Mouse (Mus musculus) midbrain, postnatal 0 days (tissue): ENCODE data around the gene Ocm. TPM values are rescaled to one million over a fixed set of nuclear protein-coding genes. Genes with fewer than 3 reads are reported as not detected.
"Not testable (repeated sequence)": the region's sequence is repeated elsewhere in the genome, so short reads cannot be mapped to it uniquely, and the experiment has no call there.

Source experiments
- ATAC-seq: fragments of 200-750 bp; cut with Nextera tagmentation; 2 replicates; pipeline ENCODE4 v1.8.0; 2017; ENCODE audit warnings: moderate number of reproducible peaks, mild to moderate bottlenecking, moderate TSS enrichment, moderate library complexity; ENCODE audit not compliant: low FRiP score
- DNase-seq: peaks from one replicate; pipeline ENCODE4 v3.0.0-alpha.2; 2015; ENCODE audit warnings: low spot score
- H3K27ac ChIP-seq: fragments of 300-500 bp; sonication (generic); 2 replicates; pipeline ENCODE4 v1.5.1; 2014; ENCODE audit warnings: low read depth, mild to moderate bottlenecking, low read length, mixed read lengths
- H3K27me3 ChIP-seq: fragments of 300-500 bp; sonication (generic); 2 replicates; pipeline ENCODE4 v1.6.1; 2014; ENCODE audit warnings: low read length, control low read depth, mixed read lengths; ENCODE audit not compliant: insufficient read depth
- H3K36me3 ChIP-seq: fragments of 300-500 bp; sonication (generic); 2 replicates; pipeline ENCODE4 v1.6.1; 2014; ENCODE audit warnings: low read length, control low read depth, mixed read lengths; ENCODE audit not compliant: insufficient read depth
- H3K4me1 ChIP-seq: fragments of 300-500 bp; sonication (generic); 2 replicates; pipeline ENCODE4 v1.6.1; 2014; ENCODE audit warnings: mild to moderate bottlenecking, control low read depth, antibody characterized with exemption, low read length, mixed read lengths; ENCODE audit not compliant: insufficient read depth
- H3K4me2 ChIP-seq: fragments of 300-500 bp; sonication (generic); 2 replicates; pipeline ENCODE4 v1.6.1; 2014; ENCODE audit warnings: low read depth, mild to moderate bottlenecking, low read length, mixed read lengths; ENCODE audit not compliant: poor library complexity, severe bottlenecking
- H3K4me3 ChIP-seq: fragments of 300-500 bp; sonication (generic); 2 replicates; pipeline ENCODE4 v1.5.1; 2014; ENCODE audit warnings: low read depth, mild to moderate bottlenecking, low read length, moderate library complexity
- H3K9ac ChIP-seq: fragments of 300-500 bp; sonication (generic); replicated peaks from 2 replicates; pipeline ENCODE4 v1.6.1; 2014; ENCODE audit warnings: mild to moderate bottlenecking, low read length, moderate library complexity, mixed read lengths; ENCODE audit not compliant: poor library complexity, severe bottlenecking
- H3K9me3 ChIP-seq: fragments of 300-500 bp; sonication (generic); 2 replicates; pipeline ENCODE4 v1.6.1; 2016; ENCODE audit warnings: low read length, control low read depth
- CTCF ChIP-seq: IDR thresholded peaks from 2 replicates; pipeline ENCODE4 v1.5.1; 2016; ENCODE audit warnings: antibody characterized with exemption, mild to moderate bottlenecking
- WGBS: fragments of 180-500 bp; shearing (Covaris S2); extraction: QIAGEN DNeasy Blood & Tissue Kit; methylation state at CpG from one replicate; pipeline ENCODE4 v1.1.7; 2014; 5-methylcytosine and 5-hydroxymethylcytosine counted together
- polyA plus RNA-seq: library from polyadenylated mRNA; unstranded; fragments of >200 nt; fragmentation: Nextera tagmentation; extraction: Ambion mirVana; gene quantifications from 2 replicates; pipeline ENCODE4 v1.2.1, GENCODE M21; 2015
- total RNA-seq: library from RNA; depleted of rRNA; stranded (reverse); fragments of >200 nt; gene quantifications from 2 replicates; pipeline ENCODE4 v1.2.3, GENCODE M21; 2014

The Ocm gene
- total and polyA plus RNA-seq, 2 experiments from 2014 or later, result 0.25 TPM; not detected in 1

DNA sequence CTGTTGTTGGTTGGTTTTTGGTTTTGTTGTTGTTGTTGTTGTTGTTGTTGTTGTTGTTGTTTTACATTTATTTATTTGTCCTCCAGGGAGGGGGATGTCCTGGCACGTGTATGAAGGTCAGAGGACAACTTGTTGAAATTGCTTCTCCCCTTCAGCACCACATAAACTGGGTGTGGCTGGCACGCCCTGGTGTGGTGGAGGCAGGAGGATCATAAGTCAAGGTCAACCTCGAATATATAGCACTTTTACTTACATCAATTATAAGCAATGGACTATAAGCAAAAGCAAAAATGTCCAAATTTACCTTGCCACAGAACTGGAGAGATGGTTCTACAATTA is 11.2 kb downstream of the Ocm start:
- H3K9ac ChIP-seq, result no peak overlapping the region
- H3K4me1 ChIP-seq, result no peaks in the 10 kb centered on the region
- peak overlapping the region; percentile 82; the same call in 1 of the 2 replicates for H3K4me3 ChIP-seq
- H3K36me3 ChIP-seq, result peaks cover 18% of the 10 kb centered on the region
- DNase-seq, result no peak
- 80% methylated on average over 3 of the region's 3 CpGs for WGBS
- 0 out of 2 replicates have a peak, but pooled peaks have one; percentile 21 for ATAC-seq
- H3K27ac ChIP-seq, result no peak overlapping the region
- no peaks in the 10 kb centered on the region for H3K9me3 ChIP-seq
- H3K27me3 ChIP-seq, result no peaks in the 10 kb centered on the region
- peak overlapping the region; percentile 42; the same call in 1 of the 2 replicates for H3K4me2 ChIP-seq
- TF ChIP-seq CTCF, result no peak

DNA sequence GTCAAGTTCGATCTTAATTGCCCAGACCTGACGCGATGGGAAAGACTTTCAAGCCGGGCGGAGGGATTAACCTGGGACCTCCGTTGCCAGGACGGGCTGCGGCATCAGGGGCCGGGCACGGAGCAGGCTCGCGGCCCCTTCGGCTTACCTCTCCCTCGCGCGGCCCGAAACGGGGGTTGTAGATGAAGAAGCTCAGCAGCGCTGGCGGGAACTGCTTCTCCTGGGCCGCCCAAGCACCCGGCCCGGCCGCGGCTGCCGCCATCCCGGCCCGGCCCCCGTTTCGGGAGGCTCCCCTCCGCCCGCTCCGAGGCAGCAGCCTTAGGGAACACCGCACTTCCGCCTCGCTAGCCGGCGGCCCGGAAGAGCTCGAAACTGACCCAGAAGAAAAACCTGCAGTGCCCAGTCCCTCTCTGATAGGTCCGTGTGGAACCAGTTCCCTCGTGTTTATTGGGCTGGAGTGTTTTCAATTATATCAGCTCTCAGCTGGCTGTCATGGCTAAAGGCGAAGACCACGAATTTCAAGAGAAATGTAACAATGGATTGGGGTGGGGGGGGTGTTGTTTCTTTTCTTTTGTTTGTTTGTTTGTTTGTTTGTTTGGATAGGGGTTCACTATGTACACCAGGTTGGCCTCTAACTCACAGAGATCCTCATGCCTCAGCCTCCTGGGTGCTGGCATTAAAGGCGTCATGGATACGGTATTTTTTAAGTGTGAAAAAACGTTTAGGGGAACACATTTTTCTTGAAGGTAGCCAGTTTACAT is 11.7 kb downstream of the Ocm start, which contains the start of gene Ccz1:
Gene Ccz1, minus strand, starts transcription at position 327 of the 761 bp plus-strand sequence.
- peaks cover 20% of the 10 kb centered on the region for H3K36me3 ChIP-seq
- TF ChIP-seq CTCF, result no peak
- WGBS, result 3% methylated on average over 47 of the region's 47 CpGs
- H3K4me1 ChIP-seq, result no peaks in the 10 kb centered on the region
- peak; percentile 93 for DNase-seq
- H3K9me3 ChIP-seq, result no peaks in the 10 kb centered on the region
- H3K9ac ChIP-seq, result peak within 1 kb of the TSS; percentile 78
- peak within 1 kb of the TSS; percentile 65 for H3K27ac ChIP-seq
- H3K27me3 ChIP-seq, result no peaks in the 10 kb centered on the region
- peak within 1 kb of the TSS; percentile 42 for H3K4me2 ChIP-seq
- peak within 1 kb of the TSS; percentile 82 for H3K4me3 ChIP-seq
- peak; percentile 99 for ATAC-seq

DNA sequence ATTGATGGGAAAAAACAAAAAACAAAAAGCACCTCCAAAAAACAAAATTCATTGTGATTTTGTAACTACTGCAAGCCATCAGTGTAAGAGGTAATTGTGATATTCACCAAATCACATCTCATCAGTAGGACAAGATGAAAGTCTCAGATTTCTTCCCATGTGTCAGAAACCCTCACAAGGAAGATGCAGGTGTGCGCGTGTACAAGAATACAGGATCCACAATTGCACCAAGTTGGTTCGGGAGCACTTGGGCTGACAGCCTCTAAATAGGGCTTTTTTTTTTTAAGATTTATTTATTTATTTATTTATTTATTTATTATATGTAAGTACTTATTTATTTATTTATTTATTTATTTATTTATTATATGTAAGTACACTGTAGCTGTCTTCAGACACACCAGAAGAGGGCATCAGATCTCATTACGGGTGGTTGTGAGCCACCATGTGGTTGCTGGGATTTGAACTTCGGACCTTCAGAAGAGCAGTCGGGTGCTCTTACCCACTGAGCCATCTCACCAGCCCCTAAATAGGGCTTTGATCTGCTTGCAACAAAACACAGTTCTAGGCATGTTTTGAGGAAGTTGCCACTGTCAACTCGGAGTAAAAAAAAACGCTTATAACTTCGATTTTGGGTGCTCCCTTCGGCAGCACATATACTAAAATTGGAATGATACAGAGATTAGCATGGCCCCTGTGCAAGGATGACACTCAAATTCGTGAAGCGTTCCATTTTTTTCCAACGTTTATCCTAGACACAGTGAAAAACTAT is 12.9 kb downstream of the Ocm start:
- Histone ChIP-seq H3K4me2 (peak overlapping the region; percentile 42), H3K36me3 (peaks cover 29% of the 10 kb centered on the region), H3K4me3 (peak overlapping the region; percentile 82)
- 73% methylated on average over 12 of the region's 13 CpGs for WGBS
- H3K4me1 ChIP-seq, H3K27ac ChIP-seq, H3K9me3 ChIP-seq, H3K27me3 ChIP-seq, DNase-seq, ATAC-seq, H3K9ac ChIP-seq: not testable (repeated sequence)

DNA sequence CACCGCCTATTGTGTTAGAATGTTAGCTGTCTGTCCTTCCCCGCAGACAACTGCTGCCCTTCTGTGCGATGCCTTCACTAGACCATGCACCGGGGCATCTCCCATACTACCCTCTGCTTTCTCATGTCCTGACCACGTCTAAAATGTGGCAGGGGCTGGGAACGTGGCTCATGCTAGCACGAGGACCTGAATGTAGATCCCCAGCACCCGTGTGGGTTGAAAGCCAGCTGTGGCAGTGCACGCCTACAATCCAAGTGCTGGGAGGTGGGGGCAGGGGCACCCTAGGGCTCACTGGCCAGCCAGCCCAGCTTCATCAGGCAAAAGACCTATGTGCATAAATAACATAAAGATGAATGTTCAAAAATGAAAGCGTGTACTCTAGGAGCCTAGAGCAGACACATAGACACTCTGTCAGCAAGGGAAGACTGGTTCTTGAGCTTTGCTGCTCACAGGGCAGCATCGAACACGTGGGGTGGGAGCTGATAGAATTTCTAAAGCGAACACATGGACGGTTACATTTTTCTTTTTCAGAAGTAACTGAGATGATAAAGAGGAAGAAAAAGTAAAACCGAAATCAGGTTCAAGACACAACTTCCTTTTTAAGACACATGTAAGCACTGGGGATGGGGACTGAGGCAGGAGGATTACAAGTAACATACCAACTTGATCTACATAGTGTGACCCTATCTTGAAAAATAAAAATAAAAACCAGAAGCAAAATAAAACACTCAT is 23.8 kb downstream of the Ocm start:
- no peaks in the 10 kb centered on the region for H3K27me3 ChIP-seq
- DNase-seq (no peak), ATAC-seq (no peak)
- H3K4me2 ChIP-seq, result no peak overlapping the region
- peaks cover 66% of the 10 kb centered on the region for H3K36me3 ChIP-seq
- 92% methylated on average over 15 of the region's 15 CpGs for WGBS
- no peak overlapping the region for H3K4me3 ChIP-seq
- H3K4me1 ChIP-seq, result no peaks in the 10 kb centered on the region
- no peaks in the 10 kb centered on the region for H3K9me3 ChIP-seq
- H3K9ac ChIP-seq, result no peak overlapping the region
- TF ChIP-seq CTCF, result no peak
- H3K27ac ChIP-seq, result no peak overlapping the region

DNA sequence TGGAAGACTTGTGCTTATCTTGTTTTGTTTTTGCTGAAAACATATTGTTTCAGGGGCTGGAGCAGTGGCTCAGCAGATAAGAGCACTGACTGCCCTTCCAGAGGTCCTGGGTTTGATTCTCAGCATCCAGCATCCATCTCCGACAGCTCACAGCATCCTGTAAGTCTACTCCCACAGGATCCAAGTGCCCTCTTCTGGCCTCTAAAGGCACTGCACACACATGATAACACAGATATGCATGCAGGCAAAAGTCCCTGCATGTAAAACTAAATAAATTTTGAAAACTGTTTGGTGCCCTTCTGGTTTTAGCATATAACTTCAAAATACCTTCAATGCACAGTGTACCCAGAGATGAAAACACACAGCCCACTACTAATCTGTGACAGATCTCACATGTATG is 27.1 kb downstream of the Ocm start:
- peak; percentile 53 for TF ChIP-seq CTCF
- Histone ChIP-seq H3K4me2 (no peak overlapping the region), H3K27ac (no peak overlapping the region), H3K9me3 (no peaks in the 10 kb centered on the region), H3K9ac (no peak overlapping the region), H3K27me3 (no peaks in the 10 kb centered on the region), H3K4me1 (no peaks in the 10 kb centered on the region), H3K4me3 (no peak overlapping the region), H3K36me3 (peaks cover 76% of the 10 kb centered on the region)
- no peak for ATAC-seq
- DNase-seq, result no peak
- WGBS, result 82% methylated on average over 1 of the region's 1 CpGs
